Mouse (Mus musculus) frontal cortex, postnatal 14 days (tissue): ENCODE measurements at regions not wholly inside any gene's neighbourhood (a gene's known extent, or its start where the extent isn't known, plus 50 kb on each side); places are given as distances from the start of the nearest gene placed in this dataset.

Experiments
- DNase-seq, 2 experiments: peaks; one replicate each; pipeline ENCODE4 v3.0.0; 2022; ENCODE audit warnings: low spot score in 2 of 2

- no peak for DNase-seq
These were observed 259.5 kb downstream of the 1700064H15Rik start for GRCm38 (mm10) chr3:19368998-19369397.

- no peak for DNase-seq
These were observed 260.7 kb downstream of the 1700064H15Rik start for GRCm38 (mm10) chr3:19367761-19368160.
